Mouse (Mus musculus) lung, postnatal 0 days (tissue): ENCODE data around the gene Ech1. TPM values are rescaled to one million over a fixed set of nuclear protein-coding genes. Genes with fewer than 3 reads are reported as not detected.

ENCODE experiments used
- ATAC-seq: fragments of 200-750 bp; cut with Nextera tagmentation; 2 replicates; pipeline ENCODE4 v1.8.0; 2017; ENCODE audit warnings: moderate library complexity
- DNase-seq: peaks from one replicate; pipeline ENCODE4 v3.0.0-alpha.2; 2016; ENCODE audit warnings: low spot score
- H3K27ac ChIP-seq: fragments of 300-500 bp; sonication (generic); 2 replicates; pipeline ENCODE4 v1.5.1; 2014; ENCODE audit warnings: antibody characterized with exemption, mild to moderate bottlenecking, low read length, mixed read lengths
- H3K27me3 ChIP-seq: fragments of 300-500 bp; sonication (generic); replicated peaks from 2 replicates; pipeline ENCODE4 v1.6.1; 2014; ENCODE audit warnings: low read length, mixed read lengths; ENCODE audit not compliant: insufficient read depth
- H3K36me3 ChIP-seq: fragments of 300-500 bp; sonication (generic); 2 replicates; pipeline ENCODE4 v1.6.1; 2014; ENCODE audit warnings: low read length, mixed read lengths; ENCODE audit not compliant: insufficient read depth
- H3K4me1 ChIP-seq: fragments of 300-500 bp; sonication (generic); 2 replicates; pipeline ENCODE4 v1.6.1; 2014; ENCODE audit warnings: antibody characterized with exemption, low read depth, low read length, mixed read lengths; ENCODE audit not compliant: insufficient read depth
- H3K4me2 ChIP-seq: fragments of 300-500 bp; sonication (generic); replicated peaks from 2 replicates; pipeline ENCODE4 v1.6.1; 2014; ENCODE audit warnings: low read depth, mild to moderate bottlenecking, low read length, moderate library complexity, mixed read lengths
- H3K4me3 ChIP-seq: fragments of 300-500 bp; sonication (generic); 2 replicates; pipeline ENCODE4 v1.5.1; 2014; ENCODE audit warnings: low read depth, low read length
- H3K9ac ChIP-seq: fragments of 300-500 bp; sonication (generic); replicated peaks from 2 replicates; pipeline ENCODE4 v1.6.1; 2014; ENCODE audit warnings: low read depth, mild to moderate bottlenecking
- H3K9me3 ChIP-seq: fragments of 300-500 bp; sonication (generic); 2 replicates; pipeline ENCODE4 v1.6.1; 2016; ENCODE audit warnings: low read length, mixed read lengths
- CTCF ChIP-seq: IDR thresholded peaks from 2 replicates; pipeline ENCODE4 v1.5.1; 2016; ENCODE audit warnings: antibody characterized with exemption, mild to moderate bottlenecking
- EP300 ChIP-seq: IDR thresholded peaks from 2 replicates; pipeline ENCODE4 v1.6.1; 2016; ENCODE audit warnings: antibody characterized with exemption, mild to moderate bottlenecking, control low read depth
- WGBS: fragments of 180-500 bp; shearing (Covaris S2); extraction: QIAGEN DNeasy Blood & Tissue Kit; methylation state at CpG from one replicate; pipeline ENCODE4 v1.1.7; 2014; 5-methylcytosine and 5-hydroxymethylcytosine counted together
- polyA plus RNA-seq: library from polyadenylated mRNA; unstranded; fragments of >200 nt; fragmentation: Nextera tagmentation; extraction: Ambion mirVana; gene quantifications from 2 replicates; pipeline ENCODE4 v1.2.1, GENCODE M21; 2015

Ech1 gene
- polyA plus RNA-seq, 1 experiment from 2014 or later = 308 TPM

GRCm38 (mm10) chr7:28832137-28832536 is 7.1 kb downstream of the Ech1 start:
- no peaks in the 10 kb centered on the region for H3K27me3 ChIP-seq
- TF ChIP-seq EP300 = no peak
- no peak for TF ChIP-seq CTCF
- H3K9ac ChIP-seq = no peak overlapping the region
- H3K4me3 ChIP-seq = no peak overlapping the region
- H3K36me3 ChIP-seq = peaks cover 17% of the 10 kb centered on the region; the same call in 1 of the 2 replicates
- H3K4me2 ChIP-seq = no peak overlapping the region
- no peaks in the 10 kb centered on the region for H3K9me3 ChIP-seq
- ATAC-seq (0 out of 2 replicates have a peak, but pooled peaks have one; percentile 5), DNase-seq (no peak)
- H3K4me1 ChIP-seq = no peaks in the 10 kb centered on the region
- no peak overlapping the region for H3K27ac ChIP-seq
- WGBS = 45% methylated on average over 6 of the region's 6 CpGs

- Histone ChIP-seq H3K36me3 (peaks cover 17% of the 10 kb centered on the region; the same call in 1 of the 2 replicates), H3K9me3 (no peaks in the 10 kb centered on the region), H3K4me2 (no peak within 1 kb of the TSS), H3K9ac (no peak within 1 kb of the TSS), H3K27ac (no peak within 1 kb of the TSS), H3K27me3 (no peaks in the 10 kb centered on the region), H3K4me1 (no peaks in the 10 kb centered on the region), H3K4me3 (no peak within 1 kb of the TSS)
- DNase-seq (no peak), ATAC-seq (no peak)
- TF ChIP-seq CTCF (no peak), EP300 (no peak)
- 82% methylated on average over 6 of the region's 6 CpGs for WGBS
These were observed 8.8 kb downstream of the Ech1 start, which contains the start of gene Lgals4 for GRCm38 (mm10) chr7:28833723-28834347. TSS of gene Lgals4 (plus strand) at chr7:28833854.

GRCm38 (mm10) chr7:28836936-28837335 is 11.9 kb downstream of the Ech1 start:
- no peak overlapping the region for H3K27ac ChIP-seq
- DNase-seq = no peak
- no peaks in the 10 kb centered on the region for H3K4me1 ChIP-seq
- WGBS = 70% methylated on average over 5 of the region's 5 CpGs
- no peaks in the 10 kb centered on the region for H3K9me3 ChIP-seq
- no peaks in the 10 kb centered on the region for H3K27me3 ChIP-seq
- no peak overlapping the region for H3K4me2 ChIP-seq
- H3K9ac ChIP-seq = no peak overlapping the region
- TF ChIP-seq EP300 (no peak), CTCF (no peak)
- no peaks in the 10 kb centered on the region for H3K36me3 ChIP-seq
- H3K4me3 ChIP-seq = no peak overlapping the region
- ATAC-seq = no peak

GRCm38 (mm10) chr7:28838331-28838730 is 13.3 kb downstream of the Ech1 start:
- Histone ChIP-seq H3K9ac (no peak overlapping the region), H3K36me3 (no peaks in the 10 kb centered on the region), H3K27ac (no peak overlapping the region), H3K27me3 (no peaks in the 10 kb centered on the region), H3K4me2 (no peak overlapping the region), H3K9me3 (no peaks in the 10 kb centered on the region), H3K4me1 (no peaks in the 10 kb centered on the region), H3K4me3 (no peak overlapping the region)
- ATAC-seq (0 out of 2 replicates have a peak, but pooled peaks have one; percentile 23), DNase-seq (no peak)
- no peak for TF ChIP-seq CTCF
- no peak for TF ChIP-seq EP300
- 72% methylated on average over 9 of the region's 9 CpGs for WGBS

GRCm38 (mm10) chr7:28847273-28847672 is 22.3 kb downstream of the Ech1 start:
- H3K27me3 ChIP-seq = no peaks in the 10 kb centered on the region
- WGBS = 54% methylated on average over 1 of the region's 1 CpGs
- no peak overlapping the region for H3K27ac ChIP-seq
- H3K4me3 ChIP-seq = no peak overlapping the region
- no peak for DNase-seq
- no peak overlapping the region for H3K4me2 ChIP-seq
- no peak overlapping the region for H3K9ac ChIP-seq
- no peak for ATAC-seq
- H3K9me3 ChIP-seq = no peaks in the 10 kb centered on the region
- H3K36me3 ChIP-seq = no peaks in the 10 kb centered on the region
- TF ChIP-seq EP300 (no peak), CTCF (no peak)
- H3K4me1 ChIP-seq = no peaks in the 10 kb centered on the region

DNA sequence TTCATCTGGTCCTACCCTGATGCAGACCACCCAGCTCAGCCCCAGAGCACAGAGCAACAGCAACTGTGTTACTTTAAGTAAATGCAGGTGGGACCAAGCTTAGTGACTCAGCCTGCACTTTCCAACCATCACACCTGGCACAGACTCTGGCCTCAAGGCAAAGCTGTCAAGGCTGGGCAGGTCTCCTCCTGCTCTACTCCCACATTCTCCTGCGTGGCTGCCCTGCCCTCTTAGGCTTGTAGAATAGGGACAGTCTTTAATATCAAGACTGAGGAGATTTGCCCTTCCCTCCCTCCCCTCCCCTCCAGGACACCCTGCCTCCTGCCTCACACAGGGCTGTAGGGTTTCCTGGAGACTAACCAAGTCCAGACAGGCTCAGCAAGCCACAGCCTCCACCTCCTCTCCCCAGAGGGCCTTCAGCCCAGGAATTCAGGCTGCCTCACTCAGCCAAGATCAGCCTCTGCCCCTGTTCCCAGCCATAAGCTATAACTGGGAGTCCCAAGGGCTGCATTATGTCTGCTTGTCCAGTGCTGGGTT is 24.8 kb downstream of the Ech1 start:
- no peaks in the 10 kb centered on the region for H3K27me3 ChIP-seq
- H3K4me2 ChIP-seq = no peak overlapping the region
- no peak for ATAC-seq
- DNase-seq = no peak
- WGBS = 38% methylated on average over 1 of the region's 1 CpGs
- TF ChIP-seq EP300 (no peak), CTCF (no peak)
- no peak overlapping the region for H3K27ac ChIP-seq
- no peak overlapping the region for H3K9ac ChIP-seq
- H3K9me3 ChIP-seq = no peaks in the 10 kb centered on the region
- no peaks in the 10 kb centered on the region for H3K4me1 ChIP-seq
- H3K36me3 ChIP-seq = no peaks in the 10 kb centered on the region
- H3K4me3 ChIP-seq = no peak overlapping the region

DNA sequence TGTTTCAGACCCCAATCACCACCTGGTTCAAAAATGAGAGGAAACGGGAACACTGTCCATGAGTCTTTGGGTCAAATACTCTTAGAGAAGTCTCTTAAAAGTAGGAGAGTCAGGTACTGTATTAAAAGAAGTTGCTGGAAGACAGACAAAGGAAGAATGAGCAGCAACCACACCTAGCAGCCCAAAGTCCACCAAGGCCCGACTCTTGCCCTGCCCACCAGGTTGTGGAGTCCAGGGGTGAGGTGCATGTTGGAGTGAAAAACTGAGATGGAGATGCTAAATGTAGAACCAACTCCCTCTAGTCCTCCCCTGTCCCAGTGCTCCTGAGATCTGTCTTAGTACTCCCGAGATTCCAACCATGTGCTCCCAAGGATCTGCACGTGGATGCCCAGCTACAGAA is 25.6 kb downstream of the Ech1 start:
- H3K9me3 ChIP-seq = no peaks in the 10 kb centered on the region
- no peak for ATAC-seq
- TF ChIP-seq CTCF (no peak), EP300 (no peak)
- H3K9ac ChIP-seq = no peak overlapping the region
- no peaks in the 10 kb centered on the region for H3K27me3 ChIP-seq
- 78% methylated on average over 4 of the region's 4 CpGs for WGBS
- H3K4me2 ChIP-seq = no peak overlapping the region
- no peaks in the 10 kb centered on the region for H3K36me3 ChIP-seq
- no peak overlapping the region for H3K27ac ChIP-seq
- H3K4me1 ChIP-seq = no peaks in the 10 kb centered on the region
- no peak overlapping the region for H3K4me3 ChIP-seq
- DNase-seq = no peak
